Mouse (Mus musculus): ENCODE measurements at regions not wholly inside any gene's neighbourhood (a gene's known extent, or its start where the extent isn't known, plus 50 kb on each side); places are given as distances from the start of the nearest gene placed in this dataset.
"Not testable (repeated sequence)": the region's sequence is repeated elsewhere in the genome, so short reads cannot be mapped to it uniquely, and the experiment has no call there.

GRCm38 (mm10) chr6:68680099-68680791 is 1144.6 kb upstream of the Tacstd2 start:
- in situ Hi-C loops (cut with MboI; ENCODE audit: unreplicated experiment in 2 of 2) = no loop called here

DNA sequence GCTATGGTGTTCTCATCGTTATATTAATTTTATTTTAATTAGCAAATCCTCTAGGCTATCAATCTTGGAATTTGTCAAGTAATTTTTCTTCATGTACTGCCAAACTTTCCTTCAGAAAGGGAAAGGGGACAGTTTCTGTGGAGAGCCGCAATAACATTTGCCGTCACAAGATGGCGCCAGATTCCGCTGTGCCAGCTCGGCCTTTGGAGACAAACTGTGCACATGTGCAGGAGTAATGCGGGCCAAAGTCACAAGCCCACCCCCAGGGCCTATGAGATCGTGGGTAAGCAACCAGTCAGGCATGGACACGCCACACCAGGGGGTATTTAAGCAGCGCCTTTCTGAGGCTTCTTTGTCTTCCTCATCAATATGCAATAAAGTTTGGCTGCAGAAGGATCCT is 1132.8 kb upstream of the Tacstd2 start:
- in situ Hi-C loops (cut with MboI; ENCODE audit: unreplicated experiment in 2 of 2) = loop anchor here (5.0 to 10.0 kb wide), 8 partner anchors 154 to 906 kb away; no protein-coding TSS in a partner anchor

GRCm38 (mm10) chr6:68632309-68632708 is 1096.7 kb upstream of the Tacstd2 start:
- in situ Hi-C loops (cut with MboI; ENCODE audit: unreplicated experiment in 2 of 2) = not testable (repeated sequence)

GRCm38 (mm10) chr6:68631787-68632186 is 1096.2 kb upstream of the Tacstd2 start:
- in situ Hi-C loops (cut with MboI; ENCODE audit: unreplicated experiment in 2 of 2) = no loop called here

DNA sequence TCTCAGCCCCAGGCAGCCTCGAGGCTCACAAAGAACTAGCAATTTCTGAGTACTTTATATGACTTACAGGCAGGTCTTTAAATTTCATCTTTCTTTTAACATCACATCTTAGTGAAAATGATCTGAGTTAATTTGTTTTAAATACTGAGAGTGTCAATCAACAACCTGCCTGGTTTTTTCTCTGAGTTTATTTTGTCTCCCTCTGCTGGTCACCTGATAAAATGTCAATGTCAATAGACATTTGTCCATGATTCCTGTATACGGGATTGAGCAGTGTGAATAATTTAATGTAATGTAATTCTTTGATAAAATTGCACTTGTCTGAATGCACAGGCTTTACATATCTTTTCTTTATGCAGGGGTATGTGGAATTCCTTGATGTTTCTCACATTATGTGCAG is 1070.4 kb upstream of the Tacstd2 start:
- in situ Hi-C loops (cut with MboI; ENCODE audit: unreplicated experiment in 2 of 2) = no loop called here

Measured in v-Abl transformed pro-B cells (cell line).